Mouse (Mus musculus): ENCODE data around the gene Ppp1r36. TPM values are rescaled to one million over a fixed set of nuclear protein-coding genes. Genes with fewer than 3 reads are reported as not detected.

Gene Ppp1r36
- polyA plus RNA-seq (2012; rRNA removed): not detected in 2 replicates

DNA sequence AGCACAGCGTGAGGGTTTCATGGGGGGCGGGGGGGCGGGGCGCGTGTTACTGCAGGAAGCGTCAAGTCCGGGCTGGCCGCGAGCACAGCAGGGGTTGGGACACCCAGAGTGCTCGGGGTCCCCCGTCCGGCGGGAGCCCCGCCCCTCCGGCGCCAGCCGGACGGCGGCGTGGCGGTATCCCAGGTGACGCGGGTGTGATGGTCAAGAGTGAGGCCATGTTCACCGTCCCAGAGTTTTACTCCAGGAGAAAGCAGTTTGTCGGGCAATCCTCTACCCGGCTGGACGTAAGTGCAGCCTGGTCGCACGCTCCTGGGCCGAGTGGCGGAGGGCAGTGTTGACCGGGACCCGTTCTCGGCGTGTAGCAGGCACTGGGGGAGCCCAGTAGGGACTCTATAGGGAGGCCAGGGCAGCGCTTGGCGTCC lies at the start of gene Ppp1r36:
Gene Ppp1r36, plus strand, starts transcription at position 106 of the 422 bp plus-strand sequence.
- Histone ChIP-seq H3K27me3 (ENCODE audit: control insufficient read depth, insufficient read depth, low read length) (peaks cover 8% of the 10 kb centered on the region; the same call in 1 of the 2 replicates), H3K4me3 (ENCODE audit: low read depth, low read length) (peak within 1 kb of the TSS; percentile 40), H3K36me3 (ENCODE audit: control insufficient read depth, insufficient read depth, low read length) (no peaks in the 10 kb centered on the region), H3K27ac (ENCODE audit: insufficient read depth, low read depth, low read length) (no peak within 1 kb of the TSS), H3K4me1 (ENCODE audit: control insufficient read depth, insufficient read depth, insufficient read length, low read length) (peaks cover 3% of the 10 kb centered on the region)
- TF ChIP-seq CTCF (IDR thresholded peaks at IDR 0.05; ENCODE audit: extremely low read depth, insufficient read length, insufficient replicate concordance, low read depth, low read length): no peak
- no peak for TF ChIP-seq POLR2A (IDR thresholded peaks at IDR 0.05; ENCODE audit: low read depth, low read length)
- 3% methylated on average over 37 of the region's 37 CpGs for WGBS

GRCm38 (mm10) chr12:76368201-76368789 lies 49.0 kb upstream of the Ppp1r36 start:
- TF ChIP-seq CTCF (IDR thresholded peaks at IDR 0.05; ENCODE audit: extremely low read depth, insufficient read length, insufficient replicate concordance, low read depth, low read length): no peak
- no peak for TF ChIP-seq POLR2A (IDR thresholded peaks at IDR 0.05; ENCODE audit: low read depth, low read length)
- Histone ChIP-seq H3K27ac (ENCODE audit: insufficient read depth, low read depth, low read length) (peak overlapping the region; percentile 96; the same call in 1 of the 2 replicates), H3K36me3 (ENCODE audit: control insufficient read depth, insufficient read depth, low read length) (no peaks in the 10 kb centered on the region), H3K4me1 (ENCODE audit: control insufficient read depth, insufficient read depth, insufficient read length, low read length) (peaks cover 4% of the 10 kb centered on the region; the same call in 1 of the 2 replicates), H3K27me3 (ENCODE audit: control insufficient read depth, insufficient read depth, low read length) (no peaks in the 10 kb centered on the region), H3K4me3 (ENCODE audit: low read depth, low read length) (no peak overlapping the region)
- WGBS: 25% methylated on average over 9 of the region's 9 CpGs

DNA sequence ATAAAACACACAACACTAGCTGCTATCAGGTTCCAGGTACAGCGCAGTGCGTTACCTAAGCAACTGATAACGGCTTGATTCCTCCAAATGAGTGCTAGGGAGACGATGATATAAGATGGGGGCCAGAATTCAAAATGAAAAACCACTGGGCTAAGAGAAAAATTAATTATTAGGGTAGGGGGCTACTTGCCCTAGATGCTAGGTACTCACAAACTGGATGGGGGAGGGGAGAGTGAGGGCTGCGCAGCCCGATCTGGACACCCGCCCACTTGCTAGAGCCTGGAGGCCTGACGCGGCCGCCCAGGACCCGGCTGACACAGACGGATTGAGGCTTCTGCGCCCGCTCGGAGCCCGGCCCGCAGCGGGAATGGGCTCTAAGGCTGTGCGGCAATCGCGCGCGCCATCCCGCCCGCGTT lies 48.5 kb upstream of the Ppp1r36 start:
- WGBS: 2% methylated on average over 26 of the region's 26 CpGs
- Histone ChIP-seq H3K4me1 (ENCODE audit: control insufficient read depth, insufficient read depth, insufficient read length, low read length) (peaks cover 4% of the 10 kb centered on the region; the same call in 1 of the 2 replicates), H3K27ac (ENCODE audit: insufficient read depth, low read depth, low read length) (peak overlapping the region; percentile 96), H3K27me3 (ENCODE audit: control insufficient read depth, insufficient read depth, low read length) (no peaks in the 10 kb centered on the region), H3K4me3 (ENCODE audit: low read depth, low read length) (peak overlapping the region; percentile 95), H3K36me3 (ENCODE audit: control insufficient read depth, insufficient read depth, low read length) (no peaks in the 10 kb centered on the region)
- TF ChIP-seq CTCF (IDR thresholded peaks at IDR 0.05; ENCODE audit: extremely low read depth, insufficient read length, insufficient replicate concordance, low read depth, low read length): no peak
- no peak for TF ChIP-seq POLR2A (IDR thresholded peaks at IDR 0.05; ENCODE audit: low read depth, low read length)

GRCm38 (mm10) chr12:76369206-76369977 lies 47.9 kb upstream of the Ppp1r36 start, which contains the start of gene Zbtb25:
Gene Zbtb25, minus strand, starts transcription at chr12:76369602.
- peak within 1 kb of the TSS; percentile 96 for H3K27ac ChIP-seq (ENCODE audit: insufficient read depth, low read depth, low read length)
- H3K27me3 ChIP-seq (ENCODE audit: control insufficient read depth, insufficient read depth, low read length): no peaks in the 10 kb centered on the region
- WGBS: under 1% methylated on average over 89 of the region's 96 CpGs
- H3K4me3 ChIP-seq (ENCODE audit: low read depth, low read length): peak within 1 kb of the TSS; percentile 95
- TF ChIP-seq CTCF (IDR thresholded peaks at IDR 0.05; ENCODE audit: extremely low read depth, insufficient read length, insufficient replicate concordance, low read depth, low read length) (no peak), POLR2A (IDR thresholded peaks at IDR 0.05; ENCODE audit: low read depth, low read length) (peak; percentile 69)
- peaks cover 4% of the 10 kb centered on the region; the same call in 1 of the 2 replicates for H3K4me1 ChIP-seq (ENCODE audit: control insufficient read depth, insufficient read depth, insufficient read length, low read length)
- no peaks in the 10 kb centered on the region for H3K36me3 ChIP-seq (ENCODE audit: control insufficient read depth, insufficient read depth, low read length)

GRCm38 (mm10) chr12:76369978-76370830 lies 47.1 kb upstream of the Ppp1r36 start, which contains the start of gene Zbtb1:
Gene Zbtb1, plus strand, starts transcription at chr12:76370266.
- peak within 1 kb of the TSS; percentile 95 for H3K4me3 ChIP-seq (ENCODE audit: low read depth, low read length)
- H3K36me3 ChIP-seq (ENCODE audit: control insufficient read depth, insufficient read depth, low read length): no peaks in the 10 kb centered on the region
- H3K27me3 ChIP-seq (ENCODE audit: control insufficient read depth, insufficient read depth, low read length): no peaks in the 10 kb centered on the region
- TF ChIP-seq CTCF (IDR thresholded peaks at IDR 0.05; ENCODE audit: extremely low read depth, insufficient read length, insufficient replicate concordance, low read depth, low read length) (no peak), POLR2A (IDR thresholded peaks at IDR 0.05; ENCODE audit: low read depth, low read length) (peak; percentile 54; the same call in 1 of the 2 replicates)
- 1% methylated on average over 86 of the region's 99 CpGs for WGBS
- peaks cover 4% of the 10 kb centered on the region; the same call in 1 of the 2 replicates for H3K4me1 ChIP-seq (ENCODE audit: control insufficient read depth, insufficient read depth, insufficient read length, low read length)
- H3K27ac ChIP-seq (ENCODE audit: insufficient read depth, low read depth, low read length): peak within 1 kb of the TSS; percentile 96

DNA sequence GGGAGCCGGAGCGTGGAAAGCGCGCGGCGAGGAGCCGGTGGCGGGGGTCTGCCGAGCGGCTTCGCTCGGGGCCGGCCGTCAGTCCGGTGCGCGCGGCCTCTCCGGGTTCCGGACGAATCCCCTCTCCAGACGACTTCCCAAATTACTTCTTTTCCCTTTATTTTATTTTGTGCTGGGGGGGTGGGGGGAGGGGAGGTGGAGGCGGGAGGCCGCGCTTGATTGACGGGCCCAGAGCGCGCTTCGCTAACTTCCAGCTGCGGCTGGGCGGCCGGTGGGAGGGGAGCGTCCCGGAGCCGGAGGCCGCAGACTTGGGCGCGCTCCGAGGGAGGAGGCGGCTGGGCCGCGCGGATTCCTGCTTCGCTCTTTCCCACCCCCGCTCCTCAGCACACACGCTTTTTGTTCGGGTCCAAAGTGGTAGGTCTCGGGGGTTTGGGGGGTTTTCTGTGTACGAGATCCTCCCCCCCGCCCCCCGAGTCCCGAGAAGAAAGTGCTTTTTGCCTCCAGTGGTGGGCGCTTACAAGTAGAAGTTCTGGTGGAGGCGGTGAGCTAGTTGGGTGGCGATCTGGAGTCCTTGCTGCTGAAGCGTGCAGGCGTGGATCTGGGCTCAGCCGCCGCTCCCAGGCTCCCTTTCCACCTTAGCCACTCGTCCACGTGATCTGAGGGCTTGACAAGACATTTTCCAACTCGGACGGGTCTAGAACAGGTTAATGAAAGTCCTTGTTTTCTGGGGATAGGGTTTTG lies 46.3 kb upstream of the Ppp1r36 start:
- TF ChIP-seq CTCF (IDR thresholded peaks at IDR 0.05; ENCODE audit: extremely low read depth, insufficient read length, insufficient replicate concordance, low read depth, low read length) (no peak), POLR2A (IDR thresholded peaks at IDR 0.05; ENCODE audit: low read depth, low read length) (peak; percentile 11; the same call in 1 of the 2 replicates)
- no peaks in the 10 kb centered on the region for H3K36me3 ChIP-seq (ENCODE audit: control insufficient read depth, insufficient read depth, low read length)
- under 1% methylated on average over 61 of the region's 63 CpGs for WGBS
- H3K4me1 ChIP-seq (ENCODE audit: control insufficient read depth, insufficient read depth, insufficient read length, low read length): peaks cover 4% of the 10 kb centered on the region; the same call in 1 of the 2 replicates
- H3K4me3 ChIP-seq (ENCODE audit: low read depth, low read length): peak overlapping the region; percentile 95
- no peaks in the 10 kb centered on the region for H3K27me3 ChIP-seq (ENCODE audit: control insufficient read depth, insufficient read depth, low read length)
- peak overlapping the region; percentile 96 for H3K27ac ChIP-seq (ENCODE audit: insufficient read depth, low read depth, low read length)

All from small intestine, adult 2 months (tissue).